Mouse (Mus musculus) limb, embryonic 12.5 days (tissue): ENCODE measurements around the gene Sapcd1. TPM values are rescaled to one million over a fixed set of nuclear protein-coding genes. Genes with fewer than 3 reads are reported as not detected.
A peak's percentile ranks its signal among the peaks of the same experiment; 100 is the strongest.

ENCODE experiments used
- ATAC-seq: fragments of 200-750 bp; cut with Nextera tagmentation; 2 replicates; pipeline ENCODE4 v1.8.0; 2017; ENCODE audit warnings: low read depth, moderate TSS enrichment; ENCODE audit not compliant: insufficient number of reproducible peaks, insufficient read depth, low FRiP score, low TSS enrichment
- H3K27ac ChIP-seq: fragments of 300-500 bp; sonication (generic); 2 replicates; pipeline ENCODE4 v1.5.1; 2016; ENCODE audit warnings: mild to moderate bottlenecking, moderate library complexity
- H3K27me3 ChIP-seq: fragments of 300-500 bp; sonication (generic); 2 replicates; pipeline ENCODE4 v1.6.1; 2016; ENCODE audit warnings: mild to moderate bottlenecking, moderate library complexity
- H3K36me3 ChIP-seq: fragments of 300-500 bp; sonication (generic); 2 replicates; pipeline ENCODE4 v1.6.1; 2016; ENCODE audit warnings: mild to moderate bottlenecking, moderate library complexity
- H3K4me1 ChIP-seq: fragments of 300-500 bp; sonication (generic); replicated peaks from 2 replicates; pipeline ENCODE4 v1.6.1; 2016
- H3K4me2 ChIP-seq: fragments of 300-500 bp; sonication (generic); 2 replicates; pipeline ENCODE4 v1.6.1; 2016; ENCODE audit warnings: mild to moderate bottlenecking, moderate library complexity
- H3K4me3 ChIP-seq: fragments of 300-500 bp; sonication (generic); replicated peaks from 2 replicates; pipeline ENCODE4 v1.5.1; 2016; ENCODE audit warnings: mild to moderate bottlenecking
- H3K9ac ChIP-seq: fragments of 300-500 bp; sonication (generic); replicated peaks from 2 replicates; pipeline ENCODE4 v1.6.1; 2016; ENCODE audit warnings: mild to moderate bottlenecking, moderate library complexity
- H3K9me3 ChIP-seq: fragments of 300-500 bp; sonication (generic); 2 replicates; pipeline ENCODE4 v1.6.1; 2016; ENCODE audit warnings: mild to moderate bottlenecking, moderate library complexity
- WGBS: fragments of 180-500 bp; shearing (Covaris S2); methylation state at CpG from one replicate; pipeline ENCODE4 v1.1.7; 2016; 5-methylcytosine and 5-hydroxymethylcytosine counted together
- polyA plus RNA-seq: library from polyadenylated mRNA; unstranded; fragments of >200 nt; fragmentation: Nextera tagmentation; extraction: Ambion mirVana; gene quantifications from 2 replicates; pipeline ENCODE4 v1.2.1, GENCODE M21; 2016

Sapcd1 gene
- polyA plus RNA-seq, 1 experiment from 2014 or later = 3.2 TPM

GRCm38 (mm10) chr17:35051156-35052086 is 23.6 kb upstream of the Sapcd1 start:
- Histone ChIP-seq H3K27me3 (no peaks in the 10 kb centered on the region), H3K4me3 (peak overlapping the region; percentile 70), H3K4me1 (peaks cover 45% of the 10 kb centered on the region), H3K36me3 (peaks cover 41% of the 10 kb centered on the region), H3K27ac (peak overlapping the region; percentile 95), H3K4me2 (peak overlapping the region; percentile 86), H3K9me3 (no peaks in the 10 kb centered on the region), H3K9ac (peak overlapping the region; percentile 77)
- ATAC-seq = no peak
- 1% methylated on average over 21 of the region's 21 CpGs for WGBS

GRCm38 (mm10) chr17:35050126-35050750 is 22.4 kb upstream of the Sapcd1 start:
- peaks cover 30% of the 10 kb centered on the region for H3K36me3 ChIP-seq
- ATAC-seq = no peak
- peaks cover 53% of the 10 kb centered on the region for H3K4me1 ChIP-seq
- H3K27ac ChIP-seq = peak overlapping the region; percentile 95
- peak overlapping the region; percentile 77 for H3K9ac ChIP-seq
- no peaks in the 10 kb centered on the region for H3K9me3 ChIP-seq
- under 1% methylated on average over 27 of the region's 27 CpGs for WGBS
- H3K4me2 ChIP-seq = peak overlapping the region; percentile 86
- peak overlapping the region; percentile 70 for H3K4me3 ChIP-seq
- no peaks in the 10 kb centered on the region for H3K27me3 ChIP-seq

- peak within 1 kb of the TSS; percentile 70 for H3K4me3 ChIP-seq
- ATAC-seq = no peak
- peak within 1 kb of the TSS; percentile 77 for H3K9ac ChIP-seq
- H3K4me1 ChIP-seq = peaks cover 53% of the 10 kb centered on the region
- H3K9me3 ChIP-seq = no peaks in the 10 kb centered on the region
- H3K36me3 ChIP-seq = peaks cover 24% of the 10 kb centered on the region
- H3K27me3 ChIP-seq = no peaks in the 10 kb centered on the region
- peak within 1 kb of the TSS; percentile 95 for H3K27ac ChIP-seq
- peak within 1 kb of the TSS; percentile 86 for H3K4me2 ChIP-seq
- under 1% methylated on average over 11 of the region's 11 CpGs for WGBS
Measured at GRCm38 (mm10) chr17:35049561-35050016, 21.8 kb upstream of the Sapcd1 start, which contains the start of gene Clic1. TSS of gene Clic1 (plus strand) at chr17:35049966.

- Histone ChIP-seq H3K36me3 (peaks cover 18% of the 10 kb centered on the region), H3K9me3 (no peaks in the 10 kb centered on the region), H3K4me2 (peak overlapping the region; percentile 86), H3K4me1 (peaks cover 53% of the 10 kb centered on the region), H3K4me3 (peak overlapping the region; percentile 70; the same call in 1 of the 2 replicates), H3K9ac (no peak overlapping the region), H3K27me3 (no peaks in the 10 kb centered on the region), H3K27ac (peak overlapping the region; percentile 95; the same call in 1 of the 2 replicates)
- no peak for ATAC-seq
- 78% methylated on average over 5 of the region's 5 CpGs for WGBS
Measured at GRCm38 (mm10) chr17:35048932-35049440, 21.2 kb upstream of the Sapcd1 start.

DNA sequence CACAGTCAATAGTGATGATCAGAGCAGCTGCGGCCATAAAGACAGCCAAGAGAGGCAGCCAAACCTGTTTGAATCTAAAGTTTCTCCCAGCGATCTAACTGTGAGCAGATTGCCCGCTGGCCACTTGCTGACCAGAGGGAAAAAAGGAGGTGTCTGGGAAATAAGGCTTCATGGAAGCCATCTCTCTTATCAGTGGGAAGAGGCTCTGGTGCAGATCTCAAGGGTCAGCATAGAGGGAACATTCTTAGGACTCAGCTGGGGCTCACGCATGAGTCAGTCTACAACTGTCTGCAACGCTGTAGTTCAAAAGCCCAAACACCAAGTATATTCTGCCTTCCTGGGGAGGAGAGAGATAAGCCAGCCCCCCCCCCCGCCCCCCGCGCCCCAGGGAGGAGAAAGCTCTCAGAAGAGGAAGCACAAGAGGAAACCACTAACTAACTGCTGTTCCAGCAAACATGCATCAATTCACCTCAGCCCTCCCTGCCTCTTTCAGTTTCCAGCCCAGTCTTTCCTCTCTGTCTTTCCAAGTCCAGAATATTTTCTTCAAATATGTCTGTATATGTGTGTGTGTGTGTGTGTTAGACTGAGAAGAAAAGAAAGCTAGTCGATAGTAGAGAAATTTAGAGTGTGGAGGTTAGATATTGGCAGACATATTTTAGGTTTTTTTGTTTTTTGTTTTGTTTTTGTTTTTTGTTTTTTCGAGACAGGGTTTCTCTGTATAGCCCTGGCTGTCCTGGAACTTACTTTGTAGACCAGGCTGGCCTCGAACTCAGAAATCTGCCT is 20.5 kb upstream of the Sapcd1 start:
- no peak for ATAC-seq
- Histone ChIP-seq H3K36me3 (peaks cover 12% of the 10 kb centered on the region), H3K4me3 (no peak overlapping the region), H3K4me1 (peaks cover 53% of the 10 kb centered on the region), H3K27ac (peak overlapping the region; percentile 47), H3K4me2 (peak overlapping the region; percentile 7; the same call in 1 of the 2 replicates), H3K9ac (no peak overlapping the region), H3K27me3 (no peaks in the 10 kb centered on the region), H3K9me3 (no peaks in the 10 kb centered on the region)
- WGBS = 38% methylated on average over 10 of the region's 11 CpGs

DNA sequence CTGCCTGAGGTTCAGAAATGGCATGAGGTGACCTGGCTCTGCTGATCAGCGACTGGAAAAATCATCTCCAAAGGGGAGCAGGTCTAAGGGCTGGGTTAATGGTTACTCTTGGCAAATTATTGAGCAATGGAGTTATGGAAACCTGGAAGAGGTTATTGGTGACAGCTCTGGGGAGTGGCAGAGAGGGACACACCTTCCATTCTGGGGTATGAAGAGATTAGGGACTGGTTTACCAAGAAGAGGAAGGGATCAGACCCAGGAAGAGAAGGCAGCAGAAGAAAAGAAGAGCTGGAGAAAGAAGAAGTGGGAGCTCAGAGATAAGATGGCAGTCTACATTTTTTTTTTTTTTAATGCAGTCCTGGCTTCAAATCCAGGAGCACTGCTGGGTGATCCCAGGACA is 19.9 kb upstream of the Sapcd1 start:
- Histone ChIP-seq H3K4me1 (peaks cover 52% of the 10 kb centered on the region), H3K4me3 (no peak overlapping the region), H3K4me2 (no peak overlapping the region), H3K9ac (no peak overlapping the region), H3K36me3 (peaks cover 5% of the 10 kb centered on the region), H3K27ac (peak overlapping the region; percentile 47), H3K9me3 (no peaks in the 10 kb centered on the region), H3K27me3 (no peaks in the 10 kb centered on the region)
- ATAC-seq = no peak
- WGBS = 56% methylated on average over 1 of the region's 1 CpGs

DNA sequence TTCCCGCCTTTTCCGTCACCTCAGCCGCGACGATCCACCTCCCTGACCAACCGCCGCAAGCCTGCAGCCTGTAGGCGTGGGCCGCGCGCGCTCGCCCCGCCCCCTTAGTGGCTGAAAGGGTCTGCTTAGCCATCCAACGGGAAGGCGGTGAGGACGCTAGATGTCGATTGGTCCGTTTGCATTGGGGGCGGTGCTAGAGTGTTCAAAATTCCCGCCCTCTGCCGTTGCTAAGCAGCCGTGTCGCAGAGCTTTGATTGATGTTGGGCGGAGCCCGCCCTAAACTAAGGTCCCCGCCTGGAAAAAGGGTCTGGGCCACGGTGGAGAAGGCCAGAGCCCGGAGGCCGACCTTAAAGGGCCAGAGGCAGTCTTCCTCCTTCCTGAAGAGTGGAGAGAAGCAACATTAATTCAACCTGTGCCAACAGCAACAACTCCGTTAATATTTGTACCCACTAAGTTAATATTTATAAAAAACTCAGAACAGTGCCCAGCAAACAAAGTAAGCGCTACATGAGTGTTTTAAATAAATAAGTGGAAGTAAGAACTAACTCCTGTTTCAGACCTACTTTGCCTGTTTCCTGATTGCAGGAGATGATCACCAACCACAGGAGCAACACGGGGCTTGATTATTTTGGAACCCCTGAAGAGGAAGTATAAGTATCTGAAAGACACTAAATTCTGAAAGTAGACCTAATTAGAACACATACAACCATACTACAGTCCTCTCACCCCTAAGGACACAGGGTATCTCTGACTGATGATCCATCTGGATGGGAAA is 19.1 kb upstream of the Sapcd1 start, which contains the start of gene Msh5:
TSS of gene Msh5 (minus strand) at position 65 of the 775 bp plus-strand sequence.
- Histone ChIP-seq H3K9me3 (no peaks in the 10 kb centered on the region), H3K4me1 (peaks cover 44% of the 10 kb centered on the region), H3K4me2 (peak within 1 kb of the TSS; percentile 94), H3K27me3 (no peaks in the 10 kb centered on the region), H3K27ac (peak within 1 kb of the TSS; percentile 89), H3K9ac (peak within 1 kb of the TSS; percentile 84), H3K36me3 (no peaks in the 10 kb centered on the region), H3K4me3 (peak within 1 kb of the TSS; percentile 62)
- 3% methylated on average over 33 of the region's 33 CpGs for WGBS
- peak; percentile 97 for ATAC-seq

GRCm38 (mm10) chr17:35045807-35046680 is 18.2 kb upstream of the Sapcd1 start:
- H3K27me3 ChIP-seq = no peaks in the 10 kb centered on the region
- H3K4me3 ChIP-seq = peak overlapping the region; percentile 62
- peak overlapping the region; percentile 84 for H3K9ac ChIP-seq
- H3K9me3 ChIP-seq = no peaks in the 10 kb centered on the region
- H3K4me2 ChIP-seq = peak overlapping the region; percentile 94
- 5% methylated on average over 48 of the region's 48 CpGs for WGBS
- H3K36me3 ChIP-seq = no peaks in the 10 kb centered on the region
- no peak; the same call in 1 of the 2 replicates for ATAC-seq
- H3K27ac ChIP-seq = peak overlapping the region; percentile 89
- H3K4me1 ChIP-seq = peaks cover 39% of the 10 kb centered on the region

- Histone ChIP-seq H3K27me3 (no peaks in the 10 kb centered on the region), H3K36me3 (no peaks in the 10 kb centered on the region), H3K4me1 (peaks cover 39% of the 10 kb centered on the region), H3K9me3 (no peaks in the 10 kb centered on the region), H3K27ac (peak overlapping the region; percentile 45; the same call in 1 of the 2 replicates), H3K4me2 (peak overlapping the region; percentile 94), H3K4me3 (peak overlapping the region; percentile 62), H3K9ac (peak overlapping the region; percentile 84; the same call in 1 of the 2 replicates)
- WGBS = 87% methylated on average over 7 of the region's 7 CpGs
- ATAC-seq = no peak
Measured at GRCm38 (mm10) chr17:35044904-35045806, 17.3 kb upstream of the Sapcd1 start.
